Mouse (Mus musculus): ENCODE results near the gene Tcte2. TPM values are rescaled to one million over a fixed set of nuclear protein-coding genes. Genes with fewer than 3 reads are reported as not detected.
"Not testable (repeated sequence)": the region's sequence is repeated elsewhere in the genome, so short reads cannot be mapped to it uniquely, and the experiment has no call there.

The Tcte2 gene
- polyA plus RNA-seq (2015; fragmentation: Nextera tagmentation; extraction: Ambion mirVana): 2.8 and 4.0 TPM in 2 replicates

DNA sequence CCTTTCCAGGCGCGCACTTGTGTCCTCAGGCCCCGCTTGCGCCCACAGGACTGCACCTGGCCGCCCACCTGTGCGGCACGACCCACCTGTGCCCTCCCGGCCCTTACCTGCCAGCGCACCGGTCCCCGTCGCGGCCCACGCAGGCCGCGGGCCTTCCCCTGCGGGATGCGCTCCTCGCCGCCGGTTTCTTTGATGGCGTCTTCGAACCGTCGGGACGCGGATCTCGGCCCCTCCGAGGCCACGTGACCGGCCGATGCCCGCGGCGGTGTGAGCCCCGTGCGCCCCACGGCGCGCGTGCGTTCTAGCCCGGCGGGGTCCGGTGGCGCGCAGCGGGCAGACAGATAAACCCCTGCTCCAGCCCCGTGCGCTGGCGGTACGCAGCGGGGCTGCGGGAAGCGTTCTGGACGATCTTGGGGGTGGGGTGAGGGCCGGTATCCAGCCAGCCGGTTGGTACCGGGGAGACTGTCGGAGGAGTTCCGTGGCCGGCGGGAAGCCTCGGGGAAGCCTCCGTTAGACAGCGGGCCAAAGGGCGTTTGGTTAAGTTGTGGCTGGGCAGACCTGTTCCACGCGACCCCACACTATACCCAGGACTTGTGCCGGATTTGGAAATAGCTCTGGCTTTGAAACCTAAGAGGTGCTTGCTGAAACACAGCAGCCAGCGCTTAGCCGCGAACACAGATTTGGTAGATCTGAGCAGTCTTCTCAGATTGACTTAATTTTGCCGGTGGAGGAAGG, at the start of gene Tcte2:
Tcte2 (minus strand) TSS at position 647 of the 735 bp plus-strand sequence.
- H3K4me3 ChIP-seq (ENCODE audit: low read length): peak within 1 kb of the TSS; percentile 88
- no peaks in the 10 kb centered on the region for H3K9me3 ChIP-seq (ENCODE audit: low read length)
- H3K27ac ChIP-seq (ENCODE audit: low read length): peak within 1 kb of the TSS; percentile 94
- H3K9ac ChIP-seq (replicated peaks; ENCODE audit: low read length): peak within 1 kb of the TSS; percentile 91
- H3K4me2 ChIP-seq (replicated peaks; ENCODE audit: low read depth, low read length): peak within 1 kb of the TSS; percentile 99
- H3K36me3 ChIP-seq (ENCODE audit: insufficient read depth, low read length): no peaks in the 10 kb centered on the region
- under 1% methylated on average over 74 of the region's 74 CpGs for WGBS
- ATAC-seq (ENCODE audit: low FRiP score, low TSS enrichment): peak; percentile 20; the same call in 1 of the 2 replicates
- no peaks in the 10 kb centered on the region for H3K27me3 ChIP-seq (ENCODE audit: insufficient read depth, low read length)
- peaks cover 17% of the 10 kb centered on the region for H3K4me1 ChIP-seq (ENCODE audit: insufficient read depth, low read length)

DNA sequence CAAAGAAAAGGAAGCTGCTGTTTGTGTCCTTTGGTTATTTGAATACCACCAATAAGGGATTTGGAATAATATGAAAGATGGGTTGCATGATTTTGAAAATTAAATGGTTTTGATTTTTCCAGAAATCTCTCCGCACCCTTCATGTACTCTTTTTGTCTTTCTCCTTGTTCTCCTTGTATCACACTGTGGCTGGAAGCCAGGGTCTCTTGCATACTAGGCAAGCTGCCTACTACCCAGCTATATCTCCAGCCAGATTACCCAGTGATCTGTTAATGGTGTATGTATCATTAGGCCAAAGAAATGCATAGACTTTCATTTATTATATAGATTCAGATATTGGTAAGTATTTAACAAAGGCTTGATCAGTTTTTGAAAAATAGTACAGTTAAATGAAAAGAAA, 44.4 kb upstream of the Tcte2 start:
- Histone ChIP-seq H3K4me1 (ENCODE audit: insufficient read depth, low read length) (no peaks in the 10 kb centered on the region), H3K4me3 (ENCODE audit: low read length) (no peak overlapping the region), H3K9me3 (ENCODE audit: low read length) (no peaks in the 10 kb centered on the region), H3K36me3 (ENCODE audit: insufficient read depth, low read length) (peaks cover 21% of the 10 kb centered on the region; the same call in 1 of the 2 replicates), H3K4me2 (replicated peaks; ENCODE audit: low read depth, low read length) (no peak overlapping the region), H3K27ac (ENCODE audit: low read length) (no peak overlapping the region), H3K27me3 (ENCODE audit: insufficient read depth, low read length) (no peaks in the 10 kb centered on the region), H3K9ac (replicated peaks; ENCODE audit: low read length) (no peak overlapping the region)
- no peak for ATAC-seq (ENCODE audit: low FRiP score, low TSS enrichment)
- WGBS: 91% methylated on average over 1 of the region's 1 CpGs

GRCm38 (mm10) chr17:13802836-13803408, 41.3 kb upstream of the Tcte2 start:
- Histone ChIP-seq H3K36me3 (ENCODE audit: insufficient read depth, low read length) (peaks cover 13% of the 10 kb centered on the region; the same call in 1 of the 2 replicates), H3K4me3 (ENCODE audit: low read length) (no peak overlapping the region)
- no peak for ATAC-seq (ENCODE audit: low FRiP score, low TSS enrichment)

GRCm38 (mm10) chr17:13797691-13798090, 36.1 kb upstream of the Tcte2 start:
- no peak for ATAC-seq (ENCODE audit: low FRiP score, low TSS enrichment)

More at GRCm38 (mm10) chr17:13802836-13803408, 41.3 kb upstream of the Tcte2 start:
- Histone ChIP-seq H3K27me3 (ENCODE audit: insufficient read depth, low read length) (no peaks in the 10 kb centered on the region), H3K27ac (ENCODE audit: low read length) (no peak overlapping the region), H3K4me2 (replicated peaks; ENCODE audit: low read depth, low read length) (no peak overlapping the region), H3K9me3 (ENCODE audit: low read length) (no peaks in the 10 kb centered on the region), H3K9ac (replicated peaks; ENCODE audit: low read length) (no peak overlapping the region), H3K4me1 (ENCODE audit: insufficient read depth, low read length) (no peaks in the 10 kb centered on the region)
- 58% methylated on average over 2 of the region's 2 CpGs for WGBS

GRCm38 (mm10) chr17:13790033-13790432, 28.4 kb upstream of the Tcte2 start:
- ATAC-seq (ENCODE audit: low FRiP score, low TSS enrichment); H3K4me3 ChIP-seq (ENCODE audit: low read length); H3K9ac ChIP-seq (replicated peaks; ENCODE audit: low read length); H3K36me3 ChIP-seq (ENCODE audit: insufficient read depth, low read length); H3K27ac ChIP-seq (ENCODE audit: low read length); H3K4me1 ChIP-seq (ENCODE audit: insufficient read depth, low read length); H3K27me3 ChIP-seq (ENCODE audit: insufficient read depth, low read length); H3K4me2 ChIP-seq (replicated peaks; ENCODE audit: low read depth, low read length); H3K9me3 ChIP-seq (ENCODE audit: low read length): not testable (repeated sequence)
- WGBS: 89% methylated on average over 2 of the region's 2 CpGs

More at GRCm38 (mm10) chr17:13797691-13798090, 36.1 kb upstream of the Tcte2 start:
- H3K36me3 ChIP-seq (ENCODE audit: insufficient read depth, low read length): no peaks in the 10 kb centered on the region
- no peak overlapping the region for H3K4me3 ChIP-seq (ENCODE audit: low read length)
- no peak overlapping the region for H3K9ac ChIP-seq (replicated peaks; ENCODE audit: low read length)
- 81% methylated on average over 1 of the region's 1 CpGs for WGBS
- no peaks in the 10 kb centered on the region for H3K4me1 ChIP-seq (ENCODE audit: insufficient read depth, low read length)
- no peak overlapping the region for H3K4me2 ChIP-seq (replicated peaks; ENCODE audit: low read depth, low read length)
- no peaks in the 10 kb centered on the region for H3K27me3 ChIP-seq (ENCODE audit: insufficient read depth, low read length)
- no peaks in the 10 kb centered on the region for H3K9me3 ChIP-seq (ENCODE audit: low read length)
- no peak overlapping the region for H3K27ac ChIP-seq (ENCODE audit: low read length)

- Histone ChIP-seq H3K36me3 (ENCODE audit: insufficient read depth, low read length) (no peaks in the 10 kb centered on the region), H3K27me3 (ENCODE audit: insufficient read depth, low read length) (no peaks in the 10 kb centered on the region), H3K9ac (replicated peaks; ENCODE audit: low read length) (no peak overlapping the region), H3K4me2 (replicated peaks; ENCODE audit: low read depth, low read length) (no peak overlapping the region), H3K27ac (ENCODE audit: low read length) (no peak overlapping the region), H3K4me1 (ENCODE audit: insufficient read depth, low read length) (no peaks in the 10 kb centered on the region), H3K4me3 (ENCODE audit: low read length) (no peak overlapping the region), H3K9me3 (ENCODE audit: low read length) (no peaks in the 10 kb centered on the region)
- no peak for ATAC-seq (ENCODE audit: low FRiP score, low TSS enrichment)
- whole genome bisulfite sequencing: 83% methylated on average over 1 of the region's 1 CpGs
Measured at GRCm38 (mm10) chr17:13783469-13783868, 21.8 kb upstream of the Tcte2 start.

DNA sequence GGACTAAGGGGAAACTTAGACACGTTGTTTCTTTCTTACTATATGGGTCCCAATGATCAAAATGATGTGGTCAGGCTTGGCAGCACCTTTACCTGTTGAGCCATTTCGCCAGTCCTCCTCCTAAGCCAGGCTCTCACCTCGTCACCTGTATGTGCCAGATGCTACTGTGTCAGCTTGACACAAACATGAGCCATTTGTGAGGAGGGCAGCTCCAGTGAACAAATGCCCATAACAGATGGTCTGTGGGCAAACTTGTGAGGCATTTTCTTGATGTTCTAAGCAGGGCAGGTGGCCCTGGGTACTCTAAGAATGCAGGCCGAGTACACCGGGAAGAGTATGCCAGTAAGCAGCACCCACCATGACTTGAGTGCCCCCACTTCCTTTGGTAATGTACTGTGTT, 20.3 kb upstream of the Tcte2 start:
- no peaks in the 10 kb centered on the region for H3K36me3 ChIP-seq (ENCODE audit: insufficient read depth, low read length)
- H3K4me3 ChIP-seq (ENCODE audit: low read length): no peak overlapping the region
- no peaks in the 10 kb centered on the region for H3K9me3 ChIP-seq (ENCODE audit: low read length)
- no peak overlapping the region for H3K4me2 ChIP-seq (replicated peaks; ENCODE audit: low read depth, low read length)
- 85% methylated on average over 5 of the region's 5 CpGs for WGBS
- H3K27ac ChIP-seq (ENCODE audit: low read length): no peak overlapping the region
- H3K4me1 ChIP-seq (ENCODE audit: insufficient read depth, low read length): no peaks in the 10 kb centered on the region; the same call in 1 of the 2 replicates
- no peak for ATAC-seq (ENCODE audit: low FRiP score, low TSS enrichment)
- H3K9ac ChIP-seq (replicated peaks; ENCODE audit: low read length): no peak overlapping the region
- H3K27me3 ChIP-seq (ENCODE audit: insufficient read depth, low read length): no peaks in the 10 kb centered on the region

- no peak overlapping the region for H3K4me3 ChIP-seq (ENCODE audit: low read length)
- no peaks in the 10 kb centered on the region for H3K27me3 ChIP-seq (ENCODE audit: insufficient read depth, low read length)
- H3K9ac ChIP-seq (replicated peaks; ENCODE audit: low read length): no peak overlapping the region
- no peaks in the 10 kb centered on the region; the same call in 1 of the 2 replicates for H3K4me1 ChIP-seq (ENCODE audit: insufficient read depth, low read length)
- no peak overlapping the region for H3K4me2 ChIP-seq (replicated peaks; ENCODE audit: low read depth, low read length)
- ATAC-seq (ENCODE audit: low FRiP score, low TSS enrichment): no peak
- no peaks in the 10 kb centered on the region for H3K36me3 ChIP-seq (ENCODE audit: insufficient read depth, low read length)
- no peak overlapping the region for H3K27ac ChIP-seq (ENCODE audit: low read length)
- H3K9me3 ChIP-seq (ENCODE audit: low read length): no peaks in the 10 kb centered on the region
- WGBS: 86% methylated on average over 1 of the region's 1 CpGs
Measured at GRCm38 (mm10) chr17:13778865-13779264, 17.2 kb upstream of the Tcte2 start.

- Histone ChIP-seq H3K36me3 (ENCODE audit: insufficient read depth, low read length) (no peaks in the 10 kb centered on the region), H3K27ac (ENCODE audit: low read length) (no peak overlapping the region), H3K9me3 (ENCODE audit: low read length) (no peaks in the 10 kb centered on the region), H3K4me1 (ENCODE audit: insufficient read depth, low read length) (no peaks in the 10 kb centered on the region; the same call in 1 of the 2 replicates), H3K4me3 (ENCODE audit: low read length) (no peak overlapping the region), H3K27me3 (ENCODE audit: insufficient read depth, low read length) (no peaks in the 10 kb centered on the region), H3K9ac (replicated peaks; ENCODE audit: low read length) (no peak overlapping the region), H3K4me2 (replicated peaks; ENCODE audit: low read depth, low read length) (no peak overlapping the region)
- ATAC-seq (ENCODE audit: low FRiP score, low TSS enrichment): no peak
- 67% methylated on average over 2 of the region's 2 CpGs for WGBS
Measured at GRCm38 (mm10) chr17:13777676-13778075, 16.1 kb upstream of the Tcte2 start.

DNA sequence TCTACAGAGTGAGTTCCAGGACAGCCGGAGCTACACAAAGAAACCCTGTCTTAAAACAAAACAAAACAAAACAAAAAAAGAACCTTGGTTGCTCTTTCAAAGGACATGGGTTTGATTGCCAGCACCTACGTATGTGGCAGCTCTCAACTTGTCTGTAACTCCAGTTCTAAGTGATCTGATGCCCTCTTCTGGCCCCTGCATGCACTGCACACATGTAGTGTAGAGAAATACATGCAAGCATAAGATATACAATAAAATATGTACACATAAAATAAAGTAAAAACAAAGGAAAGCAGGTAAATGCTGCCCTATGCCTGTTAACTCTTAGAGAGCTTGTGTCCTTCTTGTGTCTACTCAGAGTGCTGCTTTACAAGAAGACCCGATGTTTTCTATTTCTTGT, 7.6 kb upstream of the Tcte2 start:
- WGBS: 93% methylated on average over 3 of the region's 3 CpGs
- no peak overlapping the region for H3K4me2 ChIP-seq (replicated peaks; ENCODE audit: low read depth, low read length)
- H3K36me3 ChIP-seq (ENCODE audit: insufficient read depth, low read length): no peaks in the 10 kb centered on the region
- H3K9me3 ChIP-seq (ENCODE audit: low read length): peaks cover 4% of the 10 kb centered on the region; the same call in 1 of the 2 replicates
- no peaks in the 10 kb centered on the region for H3K27me3 ChIP-seq (ENCODE audit: insufficient read depth, low read length)
- ATAC-seq (ENCODE audit: low FRiP score, low TSS enrichment): no peak
- H3K4me3 ChIP-seq (ENCODE audit: low read length): no peak overlapping the region
- no peaks in the 10 kb centered on the region for H3K4me1 ChIP-seq (ENCODE audit: insufficient read depth, low read length)
- no peak overlapping the region for H3K27ac ChIP-seq (ENCODE audit: low read length)
- H3K9ac ChIP-seq (replicated peaks; ENCODE audit: low read length): no peak overlapping the region
